Mouse (Mus musculus) T-helper 2 cell (primary cell): Measurements from ENCODE around the gene Appl2.
"Not testable (repeated sequence)": the region's sequence is repeated elsewhere in the genome, so short reads cannot be mapped to it uniquely, and the experiment has no call there.

Experiments used
- in situ Hi-C: fragments of 300-600 bp; cut with MboI, MseI; formaldehyde crosslinking; loops from one replicate; pipeline ENCODE4 v1.15.1; 2025; ENCODE audit warnings: high pct_unique_total_duplicates

Gene Appl2

GRCm38 (mm10) chr10:83648131-83649020, at the start of gene Appl2:
Gene Appl2, minus strand, starts transcription at chr10:83648738.
- in situ Hi-C loops, result no loop called here

DNA sequence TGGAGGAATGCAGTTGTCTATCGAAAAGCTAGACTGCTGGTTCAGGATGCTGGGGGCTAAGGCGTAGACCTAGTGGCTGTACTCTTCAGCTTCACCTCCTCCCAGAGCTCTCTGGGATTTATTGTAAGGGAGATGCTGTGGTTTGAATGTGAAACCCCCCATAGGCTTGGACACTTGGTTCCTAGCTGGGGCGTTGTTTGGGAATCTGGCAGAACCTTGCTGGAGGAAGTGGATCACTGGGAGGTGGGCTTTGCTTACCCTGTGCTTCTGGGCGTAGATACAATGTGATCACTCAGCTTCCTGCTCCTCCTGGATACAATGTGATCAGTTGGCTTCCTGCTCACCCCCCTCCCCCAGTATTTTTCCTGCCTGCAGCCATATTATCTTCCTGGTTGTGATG, 47.7 kb upstream of the Appl2 start:
- in situ Hi-C loops, result no loop called here

- in situ Hi-C loops, result no loop called here
These were observed 43.8 kb upstream of the Appl2 start for GRCm38 (mm10) chr10:83692175-83692895.

GRCm38 (mm10) chr10:83688215-83688614, 39.7 kb upstream of the Appl2 start:
- in situ Hi-C loops, result no loop called here

DNA sequence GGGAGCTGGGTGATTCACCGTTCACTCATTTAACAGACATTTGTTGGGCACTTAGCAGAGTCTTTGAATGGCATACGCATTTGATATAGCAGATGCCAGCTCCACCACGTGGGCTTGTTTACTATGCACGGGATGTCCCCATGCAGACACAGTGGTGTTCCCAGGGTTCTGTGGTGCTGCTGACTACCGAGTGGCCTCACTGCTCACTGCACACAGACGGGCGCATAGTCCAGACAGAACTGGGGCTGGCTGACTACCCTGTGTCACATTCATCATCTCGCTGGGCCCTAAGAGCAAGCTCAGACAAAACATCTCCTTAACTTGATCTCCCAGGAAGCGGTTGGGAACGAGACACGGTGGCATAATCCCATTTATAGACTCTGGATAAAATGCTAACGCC, 32.8 kb upstream of the Appl2 start:
- in situ Hi-C loops, result no loop called here

GRCm38 (mm10) chr10:83666556-83666955, 18.0 kb upstream of the Appl2 start:
- in situ Hi-C loops, result no loop called here

DNA sequence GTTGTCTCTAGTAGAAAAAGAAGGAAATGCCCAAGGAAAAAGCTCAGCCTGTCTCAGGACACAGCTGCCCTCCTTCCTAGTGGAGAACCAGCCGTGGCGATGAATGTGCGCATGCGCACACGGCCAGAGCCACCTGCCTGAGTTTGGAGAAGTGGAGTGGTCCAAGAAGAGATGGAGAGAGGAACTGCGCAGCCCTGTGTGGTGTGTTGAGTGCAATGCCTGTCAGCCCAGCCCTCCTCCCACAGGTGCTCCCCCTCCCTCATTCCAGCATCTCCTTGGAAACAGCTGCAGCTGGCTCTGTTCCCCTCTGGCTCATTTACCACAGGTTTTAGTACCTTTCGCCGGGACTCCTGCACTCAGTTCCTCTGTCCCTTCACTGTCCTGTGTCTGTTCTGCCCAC, 13.4 kb upstream of the Appl2 start:
- in situ Hi-C loops, result no loop called here

DNA sequence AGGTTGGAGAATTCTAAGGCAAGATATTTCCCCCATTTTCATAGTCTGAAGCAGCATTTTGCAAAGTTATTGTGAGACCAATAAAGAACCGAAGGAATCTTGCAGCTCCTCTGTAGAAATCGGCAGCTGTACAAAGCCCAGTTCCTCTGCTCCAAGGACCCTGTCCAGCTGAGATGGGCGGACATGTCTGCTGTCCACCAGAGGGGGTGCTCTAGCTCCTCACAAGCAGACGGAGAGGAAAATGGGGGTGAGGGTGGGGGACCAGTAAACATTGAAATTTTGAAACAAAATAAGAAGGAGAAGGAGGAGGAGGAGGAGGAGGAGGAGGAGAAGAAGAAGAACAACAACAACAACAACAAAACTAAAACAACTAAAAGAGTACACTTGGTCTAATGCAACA, 12.1 kb upstream of the Appl2 start:
- in situ Hi-C loops, result no loop called here

- in situ Hi-C loops, result no loop called here
These were observed 6.1 kb upstream of the Appl2 start for GRCm38 (mm10) chr10:83654591-83654990.

DNA sequence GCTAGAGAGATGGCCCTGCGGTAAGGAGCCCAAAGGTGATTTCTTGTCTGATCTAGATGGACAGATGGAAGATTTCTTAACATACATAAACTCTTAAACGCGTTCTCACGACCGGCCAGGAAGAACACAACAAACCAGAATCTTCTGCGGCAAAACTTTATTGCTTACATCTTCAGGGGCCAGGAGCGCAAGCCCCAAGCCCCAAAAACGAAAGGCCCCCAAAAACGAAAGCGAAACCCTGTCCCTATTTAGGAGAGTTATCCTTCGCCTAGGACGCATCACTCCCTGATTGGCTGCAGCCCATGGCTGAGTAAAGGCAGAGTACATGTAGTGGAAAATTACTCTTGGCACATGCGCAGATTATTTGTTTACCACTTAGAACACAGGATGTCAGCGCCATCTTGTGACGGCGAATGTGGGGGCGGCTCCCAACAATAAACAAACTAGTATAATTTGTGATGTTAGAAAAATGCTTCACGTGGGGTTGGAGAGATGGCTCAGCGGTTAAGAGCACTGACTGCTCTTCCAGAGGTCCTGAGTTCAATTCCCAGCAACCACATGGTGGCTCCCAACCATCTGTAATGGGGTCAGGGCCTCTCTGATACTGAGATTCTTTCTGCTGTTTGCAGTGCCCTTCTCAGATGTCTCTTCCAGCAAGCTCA, 3.8 kb upstream of the Appl2 start:
- in situ Hi-C loops, result not testable (repeated sequence)

GRCm38 (mm10) chr10:83649037-83649436, 499 bp upstream of the Appl2 start:
- in situ Hi-C loops, result no loop called here

DNA sequence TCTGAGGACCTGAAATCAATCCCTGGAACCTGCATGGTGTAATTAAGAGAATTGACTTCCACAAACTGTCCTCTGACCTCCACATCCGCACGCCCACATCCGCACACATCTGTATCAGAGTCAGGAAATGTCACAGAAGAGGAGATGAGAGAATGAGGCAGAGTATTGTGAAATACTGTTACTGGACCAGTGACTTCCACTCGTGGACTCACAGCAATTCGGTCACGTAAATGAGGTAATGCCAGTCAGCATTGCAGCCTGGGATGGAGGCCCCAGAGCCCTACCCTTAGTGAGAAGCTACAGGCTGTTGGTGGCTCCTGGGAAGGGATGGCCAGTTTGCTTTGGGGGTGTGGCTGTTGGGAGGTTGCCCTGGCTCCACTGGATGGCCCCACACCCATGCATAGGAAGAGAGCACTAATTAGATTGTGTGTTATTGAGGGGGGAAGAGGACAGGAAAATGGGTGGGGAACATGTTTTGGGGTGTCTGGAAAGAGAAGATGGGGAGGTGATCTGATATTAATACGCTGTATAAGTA, 2.1 kb downstream of the Appl2 start:
- in situ Hi-C loops, result no loop called here

DNA sequence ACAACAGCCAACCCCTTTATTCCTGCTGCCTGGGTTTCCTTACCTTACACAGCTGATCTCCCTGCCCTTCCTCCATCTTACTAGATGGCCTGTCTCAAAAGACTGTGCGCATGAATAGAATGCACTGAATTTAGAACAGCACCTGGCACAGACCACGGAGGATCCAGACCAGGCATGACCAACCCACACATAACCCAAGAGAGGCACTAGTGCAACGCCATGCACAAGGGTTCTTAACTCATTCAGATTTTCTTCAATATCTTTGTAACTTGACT, 2.9 kb downstream of the Appl2 start:
- in situ Hi-C loops, result no loop called here

GRCm38 (mm10) chr10:83644865-83645715, 3.4 kb downstream of the Appl2 start:
- in situ Hi-C loops, result no loop called here

- in situ Hi-C loops, result no loop called here
These were observed 4.4 kb downstream of the Appl2 start for GRCm38 (mm10) chr10:83644167-83644566.

GRCm38 (mm10) chr10:83641641-83642040, 6.9 kb downstream of the Appl2 start:
- in situ Hi-C loops, result no loop called here

- in situ Hi-C loops, result no loop called here
These were observed 8.6 kb downstream of the Appl2 start for GRCm38 (mm10) chr10:83639881-83640386.

DNA sequence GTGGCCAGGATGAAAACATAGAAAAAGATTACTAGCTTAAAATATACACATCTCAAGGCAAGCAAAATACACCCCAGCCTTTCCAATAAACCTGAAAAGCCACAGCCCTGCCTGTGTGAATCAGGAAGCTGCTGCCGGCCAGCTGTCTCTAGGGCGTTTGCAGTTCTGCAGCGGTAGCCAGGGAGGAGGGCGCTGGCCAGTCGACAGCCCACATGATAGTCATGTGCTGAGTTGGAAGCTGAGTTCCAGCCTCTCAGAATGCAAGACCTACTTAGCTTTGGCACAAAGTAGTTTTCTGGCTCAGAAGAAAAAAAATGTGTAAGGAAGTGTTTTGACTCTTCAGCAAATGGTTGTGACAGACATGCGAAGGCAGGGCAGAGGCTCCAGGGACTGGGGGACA, 11.2 kb downstream of the Appl2 start:
- in situ Hi-C loops, result no loop called here

DNA sequence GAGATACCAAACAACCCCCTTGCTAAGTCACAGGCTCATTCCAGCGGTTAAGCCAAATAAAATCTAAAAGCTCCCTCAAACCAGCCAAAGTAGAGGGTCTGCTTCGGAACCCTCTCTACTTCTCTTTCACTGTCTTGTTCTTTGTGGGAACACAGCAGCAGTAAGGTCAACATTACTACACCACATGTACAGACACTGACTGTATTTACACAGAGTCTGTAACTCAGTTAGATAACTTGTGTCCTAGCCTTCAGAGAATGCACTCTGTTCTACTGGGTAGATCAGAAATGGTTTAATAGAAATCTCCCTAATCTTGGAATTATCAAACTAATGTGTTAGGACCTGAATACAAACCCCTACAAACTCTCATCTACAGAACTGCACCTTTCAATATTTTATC, 12.3 kb downstream of the Appl2 start:
- in situ Hi-C loops, result no loop called here

DNA sequence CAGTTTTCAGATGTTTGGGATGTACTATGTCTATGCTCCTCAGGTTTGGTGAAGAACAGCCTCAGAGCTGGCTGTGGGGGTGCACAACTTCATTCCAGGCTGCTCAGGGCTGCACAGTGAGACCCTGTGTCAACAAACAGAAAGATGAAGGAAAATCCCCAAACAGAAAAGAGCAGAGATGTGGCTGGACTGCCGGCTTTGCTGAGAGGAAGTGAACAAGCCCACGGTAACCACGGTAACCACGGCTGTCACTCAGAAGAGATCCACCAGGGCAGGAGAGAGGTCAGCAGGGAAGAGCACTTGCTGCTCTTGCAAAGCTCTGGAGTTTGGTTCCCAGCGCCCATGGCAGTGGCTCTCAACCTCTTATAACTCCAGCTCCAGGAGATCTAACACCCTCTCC, 14.1 kb downstream of the Appl2 start:
- in situ Hi-C loops, result no loop called here

DNA sequence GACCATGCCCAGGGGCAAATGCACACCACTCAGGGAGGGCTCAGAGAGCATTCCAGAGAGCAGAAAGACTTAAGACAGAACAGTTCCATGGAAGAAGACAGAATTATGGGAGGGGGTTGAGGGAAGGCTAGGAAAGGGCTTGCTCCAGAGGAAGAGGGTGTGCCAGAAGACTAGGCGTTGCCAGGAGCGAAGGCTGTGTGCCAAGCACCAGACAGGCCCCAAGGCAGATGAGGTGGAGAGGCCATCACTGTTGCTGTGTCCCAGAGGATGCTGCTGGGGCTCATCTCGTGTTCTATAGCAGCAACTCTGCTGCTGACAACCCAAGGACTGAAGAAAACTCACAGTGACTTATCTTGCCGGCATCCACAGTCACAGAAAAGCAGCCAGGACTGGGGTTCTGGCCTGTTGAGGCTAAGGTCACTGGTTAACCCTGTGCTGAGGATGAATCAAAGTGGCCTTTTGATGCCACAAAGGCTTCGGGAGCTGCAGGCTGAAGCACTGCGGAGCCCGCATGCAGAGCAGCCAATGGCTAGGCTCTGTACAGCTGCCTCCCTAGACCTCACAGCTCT, 15.6 kb downstream of the Appl2 start:
- in situ Hi-C loops, result no loop called here
